Mouse (Mus musculus): Measurements from ENCODE around the gene Znfx1.

Znfx1 gene

DNA sequence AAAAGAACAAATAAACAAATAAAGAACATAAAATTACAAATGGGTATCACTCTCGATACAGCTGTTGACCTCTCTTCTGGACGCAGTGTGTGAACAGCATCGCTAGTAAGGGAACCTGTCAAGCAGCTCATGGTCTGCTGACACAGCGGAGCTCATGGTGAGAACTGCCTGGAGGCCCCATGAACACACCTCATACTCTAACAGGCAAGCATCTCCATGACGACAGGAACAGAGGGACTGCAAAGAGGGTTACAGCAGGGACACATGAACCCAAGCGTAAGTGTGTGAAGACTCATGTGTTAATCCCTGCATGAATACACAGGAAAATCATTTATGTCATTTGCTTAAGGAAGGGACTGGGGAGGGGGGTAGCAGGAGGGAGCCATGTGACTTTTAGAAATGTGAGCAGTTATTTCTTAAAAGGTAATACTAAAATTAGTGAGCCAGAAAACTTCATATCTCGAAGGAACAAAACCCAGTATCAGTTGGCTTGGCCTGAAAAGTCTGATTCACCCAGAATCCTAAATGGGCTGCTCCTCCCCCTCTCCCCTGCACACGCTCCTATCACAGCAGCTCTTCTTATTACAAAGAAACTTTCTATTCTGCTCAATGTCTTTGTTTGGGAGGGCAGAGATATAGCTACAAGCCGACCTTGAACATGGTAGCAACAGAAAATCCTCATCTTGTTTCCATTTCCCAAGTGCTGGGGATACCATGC, 9.5 kb downstream of the Znfx1 start:
- DNase-seq (ENCODE audit: low spot score): no peak

DNA sequence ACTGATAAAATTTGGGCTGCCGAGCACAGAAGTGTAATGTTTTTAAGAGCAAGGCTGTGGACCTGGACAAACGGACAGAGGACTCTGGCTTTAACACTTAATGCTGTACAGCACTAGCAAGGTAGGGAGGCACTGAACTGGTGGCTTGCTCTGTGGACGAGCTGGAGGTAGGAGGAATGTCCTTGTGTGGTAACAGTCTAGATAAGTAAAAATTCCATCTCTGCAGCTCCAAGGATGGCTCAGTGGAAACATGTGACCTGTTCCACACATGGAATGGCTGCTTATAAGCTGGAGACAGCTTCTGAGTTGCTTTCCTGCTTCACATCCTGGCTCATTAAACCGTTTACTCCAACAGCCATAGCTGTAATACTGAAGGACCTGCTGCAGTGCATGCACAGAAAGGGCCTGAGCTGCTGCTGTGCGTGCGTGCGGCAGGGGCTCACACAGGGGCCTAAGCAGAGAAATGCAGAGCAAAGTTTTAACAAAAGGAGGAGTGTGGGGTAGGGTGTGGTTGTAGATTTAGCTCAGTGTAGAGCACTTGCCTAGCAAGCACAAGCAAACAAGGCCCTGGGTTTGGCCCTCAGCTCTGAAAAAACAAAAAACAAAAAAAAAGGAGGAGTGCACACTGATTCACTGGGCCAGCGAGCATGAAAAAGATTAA, 14.0 kb downstream of the Znfx1 start:
- DNase-seq (ENCODE audit: low spot score): no peak

DNA sequence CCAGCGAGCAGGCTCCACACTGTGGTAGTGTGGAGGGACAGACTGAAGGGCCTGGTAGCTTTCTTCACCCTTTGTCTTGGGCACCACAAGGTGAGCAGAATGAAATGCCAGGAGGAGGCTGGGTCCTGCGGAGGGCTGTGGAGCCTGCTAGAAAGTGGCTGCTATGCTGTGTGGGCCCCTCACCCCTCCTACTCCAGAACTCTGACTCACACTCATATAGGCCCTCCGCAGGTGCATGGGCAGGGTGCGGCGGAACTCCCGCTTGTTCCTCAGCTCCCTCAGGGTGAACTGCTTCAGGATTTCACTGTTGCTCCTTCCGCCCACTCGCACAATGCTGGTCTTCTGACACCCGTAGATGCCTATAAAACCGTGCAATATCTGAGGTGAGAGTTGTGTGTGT, 14.6 kb downstream of the Znfx1 start:
- no peak for DNase-seq (ENCODE audit: low spot score)

DNA sequence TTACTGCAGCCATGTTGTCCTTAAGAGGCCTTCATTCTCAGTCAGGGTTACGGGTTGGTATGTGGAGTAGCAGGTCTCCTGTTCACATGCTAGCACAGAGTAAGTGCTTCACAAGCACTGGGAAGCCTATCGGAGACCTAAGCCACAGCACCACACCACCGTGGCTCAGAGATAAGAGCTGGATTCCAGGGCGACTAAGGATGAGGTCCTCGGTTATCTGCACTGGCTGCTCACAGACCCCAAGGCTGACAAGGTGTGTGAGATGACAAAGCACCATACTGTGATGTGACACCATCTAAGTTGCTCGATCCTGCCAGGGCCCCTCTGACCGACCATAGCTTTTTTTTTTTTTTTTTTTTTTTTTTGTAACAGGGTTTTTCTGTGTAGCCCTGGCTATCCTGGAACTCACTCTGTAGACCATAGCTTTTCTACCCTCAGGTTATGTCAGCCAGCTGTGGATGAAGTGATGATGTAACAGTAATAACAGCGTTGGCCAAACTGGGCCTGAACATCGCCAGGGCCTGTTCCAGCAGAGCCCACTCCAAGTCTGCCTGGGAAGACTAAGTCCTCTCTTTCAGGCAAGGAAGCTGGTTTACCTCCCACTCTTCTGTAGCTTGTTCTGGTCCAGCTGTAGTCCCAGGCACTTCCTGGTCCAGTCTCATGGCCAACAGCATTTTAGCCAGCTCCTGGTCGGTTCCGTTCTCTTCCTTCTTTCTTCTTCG, 19.3 kb downstream of the Znfx1 start:
- DNase-seq (ENCODE audit: low spot score): peak; percentile 54

DNA sequence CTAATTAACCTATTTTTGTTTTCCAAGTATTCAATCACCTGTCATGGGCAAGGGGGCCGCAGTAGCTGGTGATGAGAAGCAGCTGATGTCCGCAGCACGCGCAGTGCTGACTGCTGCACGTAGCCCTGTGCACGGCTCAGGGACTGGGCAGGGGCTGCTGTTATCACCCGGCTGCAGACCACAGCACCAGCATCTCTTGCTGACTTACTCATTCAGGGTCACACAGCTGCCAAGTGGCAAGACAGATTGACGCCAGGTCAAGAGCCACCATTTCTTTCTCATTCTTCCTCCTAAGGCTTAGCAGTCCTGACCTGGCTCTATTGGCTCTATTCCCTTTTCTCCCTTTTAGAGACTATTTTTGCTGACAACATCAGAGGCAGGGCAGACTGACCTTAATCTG, 23.4 kb downstream of the Znfx1 start:
- no peak for DNase-seq (ENCODE audit: low spot score)

DNA sequence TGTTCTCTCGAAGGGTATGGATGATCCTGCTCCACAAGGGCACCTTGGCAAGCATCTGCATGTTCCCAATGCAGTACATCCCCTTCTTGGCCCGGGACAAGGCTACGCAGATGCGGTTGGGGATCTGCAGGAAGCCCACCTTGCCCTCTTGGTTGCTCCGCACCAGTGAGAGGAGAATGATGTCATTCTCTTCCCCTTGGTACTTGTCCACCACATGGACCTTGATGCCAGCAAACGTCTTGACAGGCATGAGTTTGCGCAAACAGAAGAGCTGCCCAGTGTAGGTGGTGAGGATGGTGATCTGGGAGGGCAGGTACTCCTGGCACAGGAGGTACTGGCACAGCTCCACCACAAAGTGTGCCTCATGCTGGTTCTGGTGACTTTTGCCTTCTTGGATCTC, 24.1 kb downstream of the Znfx1 start:
- DNase-seq (ENCODE audit: low spot score): no peak

DNA sequence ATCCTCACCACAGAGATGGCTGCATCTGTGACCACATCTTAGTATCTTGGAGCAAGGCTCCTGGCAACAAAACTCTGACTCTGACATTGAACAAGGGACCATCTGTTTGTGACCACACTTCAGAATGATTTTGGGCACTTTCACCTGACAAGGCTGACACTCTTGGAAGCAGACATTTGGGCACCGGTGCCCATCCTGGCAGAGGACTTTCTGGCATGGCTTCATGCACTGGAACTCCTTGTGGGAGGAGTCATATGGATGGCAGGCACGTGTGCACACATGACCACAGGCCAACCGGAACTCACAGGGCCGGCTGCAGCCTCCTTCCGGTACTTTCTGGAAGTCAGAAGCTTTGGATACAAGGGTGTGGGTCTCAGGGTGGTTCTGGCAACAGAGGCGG, 24.5 kb downstream of the Znfx1 start:
- no peak for DNase-seq (ENCODE audit: low spot score)

GRCm38 (mm10) chr2:167037710-167038109, 25.1 kb downstream of the Znfx1 start:
- no peak for DNase-seq (ENCODE audit: low spot score)

GRCm38 (mm10) chr2:167030507-167030906, 32.3 kb downstream of the Znfx1 start:
- DNase-seq (ENCODE audit: low spot score): no peak

GRCm38 (mm10) chr2:167028553-167028952, 34.3 kb downstream of the Znfx1 start:
- DNase-seq (ENCODE audit: low spot score): no peak

- no peak for DNase-seq (ENCODE audit: low spot score)
Observed at GRCm38 (mm10) chr2:167019396-167019795, 43.4 kb downstream of the Znfx1 start.

- DNase-seq (ENCODE audit: low spot score): no peak
Observed at GRCm38 (mm10) chr2:167015382-167015718, 47.5 kb downstream of the Znfx1 start.

- DNase-seq (ENCODE audit: low spot score): peak; percentile 91
Observed at GRCm38 (mm10) chr2:167014702-167015381, 48.0 kb downstream of the Znfx1 start, which contains the start of gene Ddx27. Gene Ddx27 (plus strand): TSS chr2:167015193.

DNA sequence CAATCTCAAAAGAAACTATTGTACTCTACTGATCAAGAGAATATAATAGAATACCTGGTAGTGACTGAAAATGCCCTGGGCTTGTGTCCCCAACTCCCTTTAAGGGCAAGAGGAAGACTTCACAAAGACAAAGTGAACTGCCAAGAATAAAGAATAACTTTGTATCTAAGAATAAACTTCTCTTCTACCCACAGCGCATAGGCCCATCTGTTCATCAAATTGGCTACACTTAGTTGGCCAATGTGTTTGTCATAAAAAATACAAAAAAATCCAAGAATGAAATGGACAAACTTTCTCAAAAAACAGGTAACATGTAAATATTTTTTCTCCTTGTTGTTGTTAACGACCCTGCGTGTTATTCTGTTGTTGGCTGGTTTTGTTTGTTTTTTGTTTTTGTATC, 52.3 kb downstream of the Znfx1 start:
- DNase-seq (ENCODE audit: low spot score): no peak

GRCm38 (mm10) chr2:167009483-167009882, 53.3 kb downstream of the Znfx1 start:
- no peak for DNase-seq (ENCODE audit: low spot score)

- peak; percentile 20 for DNase-seq (ENCODE audit: low spot score)
Observed at GRCm38 (mm10) chr2:167007565-167007964, 55.2 kb downstream of the Znfx1 start.

DNA sequence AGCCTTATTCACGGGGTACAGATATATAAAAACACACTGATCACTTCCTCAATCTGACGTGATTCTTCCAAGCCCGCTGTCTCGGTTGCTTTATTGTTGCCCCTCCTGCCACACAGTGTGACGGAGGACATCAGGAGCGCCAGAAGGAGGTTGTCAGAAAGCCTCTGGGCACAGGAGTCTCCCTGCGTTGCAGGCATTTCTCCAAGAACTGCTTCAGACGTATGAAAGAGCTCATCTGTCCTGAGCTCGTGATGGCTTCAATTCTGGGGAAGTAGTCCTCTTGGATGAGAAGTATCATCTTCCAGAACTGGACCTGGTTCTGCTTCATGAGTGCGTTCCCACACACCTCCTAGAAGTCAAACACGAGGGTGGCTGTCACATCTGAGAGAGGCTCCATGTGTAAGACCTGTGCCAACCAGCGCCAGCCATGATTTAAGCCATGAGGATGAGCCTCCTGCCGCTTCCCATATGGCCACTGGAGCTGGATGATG, 55.8 kb downstream of the Znfx1 start:
- no peak for DNase-seq (ENCODE audit: low spot score)

GRCm38 (mm10) chr2:167006355-167006754, 56.5 kb downstream of the Znfx1 start:
- DNase-seq (ENCODE audit: low spot score): no peak

DNA sequence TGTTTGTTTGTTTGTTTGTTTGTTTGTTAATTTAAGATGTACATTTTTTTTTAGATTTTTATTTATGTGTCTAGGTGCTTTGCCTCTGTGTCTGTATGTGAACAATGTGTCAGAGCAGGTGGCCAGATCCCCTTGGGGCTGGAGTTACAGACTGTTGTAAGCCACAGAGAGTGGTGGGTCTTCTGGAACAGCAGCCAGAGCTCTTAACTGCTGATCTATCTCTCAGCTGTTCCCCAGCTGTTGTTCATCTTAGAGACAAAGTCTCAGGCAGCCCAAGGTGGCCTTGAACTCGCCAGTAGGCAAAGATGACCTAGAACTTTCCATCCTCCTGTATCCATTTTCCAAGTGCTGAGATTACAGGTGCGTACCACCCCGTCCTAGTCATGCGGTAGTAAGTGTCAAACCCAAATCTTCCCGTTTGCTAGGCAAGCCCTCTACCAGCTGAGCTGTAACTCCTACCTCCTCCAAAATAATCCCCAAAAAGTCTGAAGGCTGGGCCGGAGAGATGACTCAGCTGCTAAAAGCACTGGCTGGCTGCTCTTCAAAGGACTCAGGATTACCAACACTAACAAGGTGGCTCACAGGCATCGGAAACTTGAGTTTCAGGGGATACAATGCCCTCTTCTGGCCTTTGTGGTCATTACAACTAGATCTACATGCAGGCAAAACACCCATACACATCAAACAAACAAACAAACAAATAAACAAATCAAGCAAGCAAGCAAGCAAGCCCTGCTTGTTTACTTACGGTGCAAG, 58.5 kb downstream of the Znfx1 start:
- peak; percentile 58 for DNase-seq (ENCODE audit: low spot score)

- DNase-seq (ENCODE audit: low spot score): no peak
Observed at GRCm38 (mm10) chr2:167001486-167001885, 61.3 kb downstream of the Znfx1 start.

DNA sequence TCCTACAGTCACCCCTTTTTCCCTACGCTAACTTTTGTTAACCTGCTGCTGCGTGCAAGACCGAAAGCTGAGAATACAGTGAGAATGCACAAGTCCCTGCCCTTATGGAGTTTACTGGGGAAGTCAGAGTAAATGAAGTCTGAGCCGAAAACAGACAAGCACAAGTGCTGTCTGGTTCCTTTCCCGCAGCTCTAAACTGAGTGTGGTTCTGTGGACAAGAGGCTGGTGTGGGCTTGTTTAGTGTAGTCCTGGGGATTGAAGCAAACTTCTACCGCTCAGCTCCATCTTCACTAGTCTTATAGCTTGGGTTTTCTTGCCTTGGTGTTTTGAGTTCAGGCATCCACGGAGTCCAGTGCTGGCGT, 66.3 kb downstream of the Znfx1 start:
- no peak for DNase-seq (ENCODE audit: low spot score)

Data from yolk sac, embryonic 10.5 days (tissue).